Mouse (Mus musculus) mouse embryonic stem cell (cell line): ENCODE measurements around the gene Gm20388.

Experiments used
- in situ Hi-C, 2 experiments: fragments of 300-500 bp; cut with MboI; formaldehyde crosslinking; loops; 1 replicate in 1 of 2; 3 replicates in 1 of 2; pipeline ENCODE4 v1.14.3; 2019 to 2020; ENCODE audit warnings: low sequenced_read_pairs in 2 of 2, low pct_unique_long_range_greater_than_20kb in 1 of 2, mixed read lengths in 1 of 2; ENCODE audit not compliant: unreplicated experiment in 1 of 2

The Gm20388 gene

GRCm38 (mm10) chr8:121911987-121912386 lies 2001.3 kb downstream of the Gm20388 start:
- in situ Hi-C loops: no loop called here

GRCm38 (mm10) chr8:121912831-121913230 lies 2002.2 kb downstream of the Gm20388 start:
- in situ Hi-C loops: no loop called here

GRCm38 (mm10) chr8:121913378-121913777 lies 2002.7 kb downstream of the Gm20388 start:
- in situ Hi-C loops: no loop called here

- in situ Hi-C loops: no loop called here
Measured at GRCm38 (mm10) chr8:121919158-121919557, 2008.5 kb downstream of the Gm20388 start.

- in situ Hi-C loops: no loop called here
Measured at GRCm38 (mm10) chr8:121919731-121920130, 2009.1 kb downstream of the Gm20388 start.

- in situ Hi-C loops: no loop called here
Measured at GRCm38 (mm10) chr8:121921582-121921981, 2010.9 kb downstream of the Gm20388 start.

- in situ Hi-C loops: no loop called here
Measured at GRCm38 (mm10) chr8:121922101-121922500, 2011.5 kb downstream of the Gm20388 start.

- in situ Hi-C loops: loop anchor here in 1 of 2 experiments (25.0 kb wide), 1 partner anchor 337 kb away; the partner anchor contains the start of genes Fbxo31 and Map1lc3b
Measured at GRCm38 (mm10) chr8:121924681-121925080, 2014.0 kb downstream of the Gm20388 start.

GRCm38 (mm10) chr8:121925624-121926023 lies 2015.0 kb downstream of the Gm20388 start:
- in situ Hi-C loops: loop anchor here in 1 of 2 experiments (25.0 kb wide), 1 partner anchor 338 kb away; the partner anchor contains the start of genes Fbxo31 and Map1lc3b

- in situ Hi-C loops: loop anchor here in 1 of 2 experiments (25.0 kb wide), 1 partner anchor 339 kb away; the partner anchor contains the start of genes Fbxo31 and Map1lc3b
Measured at GRCm38 (mm10) chr8:121926266-121926665, 2015.6 kb downstream of the Gm20388 start.

- in situ Hi-C loops: loop anchor here in 1 of 2 experiments (25.0 kb wide), 1 partner anchor 340 kb away; the partner anchor contains the start of genes Fbxo31 and Map1lc3b
Measured at GRCm38 (mm10) chr8:121927316-121927715, 2016.7 kb downstream of the Gm20388 start.

GRCm38 (mm10) chr8:121930047-121930446 lies 2019.4 kb downstream of the Gm20388 start:
- in situ Hi-C loops: loop anchor here (5.0 to 25.0 kb wide), 3 partner anchors 78 to 343 kb away; partner anchors contain the start of genes Fbxo31 (in 1 of the 2) and Map1lc3b (in 1 of the 2)

GRCm38 (mm10) chr8:121931571-121931970 lies 2020.9 kb downstream of the Gm20388 start:
- in situ Hi-C loops: loop anchor here (5.0 to 25.0 kb wide), 3 partner anchors 79 to 344 kb away; partner anchors contain the start of genes Fbxo31 (in 1 of the 2) and Map1lc3b (in 1 of the 2)

- in situ Hi-C loops: loop anchor here (5.0 to 25.0 kb wide), 3 partner anchors 80 to 345 kb away; partner anchors contain the start of genes Fbxo31 (in 1 of the 2) and Map1lc3b (in 1 of the 2)
Measured at GRCm38 (mm10) chr8:121932026-121932667, 2021.5 kb downstream of the Gm20388 start.

- in situ Hi-C loops: loop anchor here (5.0 to 25.0 kb wide), 3 partner anchors 81 to 346 kb away; partner anchors contain the start of genes Fbxo31 (in 1 of the 2) and Map1lc3b (in 1 of the 2)
Measured at GRCm38 (mm10) chr8:121932668-121933520, 2022.3 kb downstream of the Gm20388 start.

- in situ Hi-C loops: loop anchor here (5.0 to 25.0 kb wide), 3 partner anchors 82 to 347 kb away; partner anchors contain the start of genes Fbxo31 (in 1 of the 2) and Map1lc3b (in 1 of the 2)
Measured at GRCm38 (mm10) chr8:121934506-121934905, 2023.9 kb downstream of the Gm20388 start.

- in situ Hi-C loops: loop anchor here (5.0 to 25.0 kb wide), 3 partner anchors 83 to 348 kb away; partner anchors contain the start of genes Fbxo31 (in 1 of the 2) and Map1lc3b (in 1 of the 2)
Measured at GRCm38 (mm10) chr8:121934923-121935322, 2024.3 kb downstream of the Gm20388 start.
